Mouse (Mus musculus) cerebellum, postnatal 14 days (tissue): ENCODE results near the gene Nufip2.

Experiments used
- DNase-seq, 2 experiments: peaks; one replicate each; pipeline ENCODE4 v3.0.0; 2021; ENCODE audit warnings: mixed read lengths in 2 of 2

The Nufip2 gene

DNA sequence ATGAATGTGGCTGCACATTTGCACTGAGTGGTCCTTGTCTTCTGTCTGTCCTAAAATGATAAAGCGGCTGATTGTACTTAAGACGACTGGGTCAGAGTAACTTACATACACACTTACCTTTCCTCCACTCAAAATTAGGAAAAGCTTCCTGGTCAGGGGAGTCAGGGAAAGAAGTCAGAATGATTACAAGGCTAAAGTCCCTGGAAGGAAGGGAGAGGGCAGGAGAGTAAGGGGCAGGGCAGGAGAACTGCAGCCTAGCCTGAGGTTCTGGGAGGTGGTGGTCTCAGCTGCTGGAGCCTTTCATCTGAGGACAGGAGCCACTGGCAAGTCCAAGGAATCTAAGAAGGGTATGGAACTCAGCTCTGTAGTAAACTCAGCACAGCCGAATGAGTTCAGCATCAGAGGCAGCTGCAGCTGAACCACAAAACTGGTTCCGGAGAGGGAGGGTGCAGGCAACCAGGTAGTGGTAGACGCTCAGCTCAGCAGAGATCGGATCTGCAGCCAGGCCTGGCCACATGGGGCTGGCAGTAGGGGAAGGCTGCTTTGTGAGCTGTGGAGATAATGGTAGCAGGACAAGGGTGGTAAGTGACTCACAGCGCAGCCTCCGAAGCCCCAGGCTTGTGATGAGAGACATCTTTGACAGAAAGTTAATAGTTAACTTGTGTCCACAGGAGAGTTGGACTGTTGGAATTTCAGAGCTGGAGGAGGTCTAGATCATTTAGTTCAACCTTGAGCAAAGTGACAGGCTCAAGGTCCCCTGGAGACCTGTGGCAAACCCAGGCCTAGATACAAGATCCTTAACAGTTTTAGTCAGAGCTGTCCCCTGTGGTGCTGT, 86.1 kb downstream of the Nufip2 start:
- DNase-seq, result peak in 1 of 2 experiments; percentile 9

GRCm38 (mm10) chr11:77775701-77776400, 89.9 kb downstream of the Nufip2 start:
- DNase-seq, result no peak

DNA sequence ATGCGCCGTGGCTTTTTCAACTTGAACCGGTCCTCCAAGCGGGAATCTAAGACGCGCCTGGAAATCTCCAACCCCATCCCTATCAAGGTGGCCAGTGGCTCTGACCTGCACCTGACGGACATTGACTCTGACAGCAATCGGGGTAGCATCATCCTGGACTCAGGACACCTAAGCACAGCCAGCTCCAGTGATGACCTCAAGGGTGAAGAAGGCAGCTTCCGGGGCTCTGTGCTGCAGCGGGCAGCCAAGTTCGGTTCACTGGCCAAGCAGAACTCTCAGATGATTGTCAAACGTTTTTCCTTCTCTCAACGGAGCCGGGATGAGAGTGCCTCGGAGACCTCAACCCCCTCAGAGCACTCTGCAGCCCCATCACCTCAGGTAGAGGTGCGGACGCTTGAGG, 91.5 kb downstream of the Nufip2 start:
- DNase-seq, result no peak

GRCm38 (mm10) chr11:77777937-77778336, 92.0 kb downstream of the Nufip2 start:
- DNase-seq, result no peak

DNA sequence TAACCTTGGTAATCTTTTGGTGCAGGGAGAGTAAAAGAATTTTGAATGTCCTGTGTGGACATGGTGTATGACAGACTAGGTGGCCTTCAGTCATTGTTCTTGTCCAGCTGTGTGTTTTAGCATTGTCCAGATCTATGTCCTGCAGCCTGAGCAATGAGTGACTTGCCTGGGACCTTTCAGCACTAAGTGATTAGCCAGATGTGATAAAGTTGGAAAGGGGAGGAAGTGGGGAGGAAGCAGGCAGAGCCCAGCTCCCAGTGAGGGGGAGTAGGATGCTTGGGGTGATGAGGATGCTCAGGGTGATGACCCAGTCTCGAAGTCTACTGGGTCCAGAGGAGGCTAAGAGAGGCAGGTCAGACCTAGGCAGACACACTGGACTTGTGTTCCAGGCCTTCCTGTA, 93.3 kb downstream of the Nufip2 start:
- DNase-seq, result no peak

GRCm38 (mm10) chr11:77781088-77781487, 95.1 kb downstream of the Nufip2 start:
- DNase-seq, result peak; percentile 53 to 57

DNA sequence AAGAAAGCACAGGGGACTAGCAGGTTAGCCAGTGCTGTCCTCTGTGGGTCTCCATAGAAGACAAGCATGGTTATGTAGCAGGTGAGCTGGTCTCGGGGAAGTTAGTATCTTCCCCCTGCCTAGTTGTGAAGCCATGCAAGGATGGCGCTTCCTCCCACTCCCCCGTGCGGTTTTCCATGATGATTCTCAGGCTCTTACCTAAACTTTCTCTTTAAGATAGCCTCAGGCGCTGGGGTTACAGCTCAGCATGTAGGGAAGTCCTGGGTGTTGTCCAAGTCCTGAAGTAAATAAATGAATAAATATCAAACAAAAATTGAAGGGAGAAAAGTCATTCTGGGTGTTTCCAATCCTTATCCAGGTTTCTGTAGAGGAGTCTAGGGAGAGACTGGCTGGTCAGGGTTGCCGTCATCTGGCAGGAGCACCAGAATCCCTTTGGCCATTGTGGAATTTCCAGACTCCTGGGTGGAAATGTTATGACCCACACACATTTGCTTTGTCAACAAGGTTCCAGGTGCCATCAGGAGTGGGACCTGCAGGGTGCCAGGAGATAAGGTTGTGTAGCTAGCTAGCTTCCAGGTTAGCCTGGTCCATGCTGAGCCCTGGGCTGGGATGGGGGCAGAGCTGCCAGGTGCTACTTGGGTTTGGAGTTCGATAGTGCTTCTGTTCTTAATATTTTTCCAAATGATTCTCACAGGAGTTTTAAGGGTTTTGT, 96.3 kb downstream of the Nufip2 start:
- DNase-seq, result no peak

- DNase-seq, result peak in 1 of 2 experiments; percentile 54
These were observed 97.3 kb downstream of the Nufip2 start for GRCm38 (mm10) chr11:77783211-77783746.

GRCm38 (mm10) chr11:77783747-77784646, 98.0 kb downstream of the Nufip2 start:
- DNase-seq, result peak in 1 of 2 experiments; percentile 53

GRCm38 (mm10) chr11:77784894-77785293, 98.9 kb downstream of the Nufip2 start:
- DNase-seq, result no peak

- DNase-seq, result no peak
These were observed 99.4 kb downstream of the Nufip2 start for GRCm38 (mm10) chr11:77785396-77785767.

- peak; percentile 59 to 74 for DNase-seq
These were observed 100.0 kb downstream of the Nufip2 start for GRCm38 (mm10) chr11:77785768-77786561.

DNA sequence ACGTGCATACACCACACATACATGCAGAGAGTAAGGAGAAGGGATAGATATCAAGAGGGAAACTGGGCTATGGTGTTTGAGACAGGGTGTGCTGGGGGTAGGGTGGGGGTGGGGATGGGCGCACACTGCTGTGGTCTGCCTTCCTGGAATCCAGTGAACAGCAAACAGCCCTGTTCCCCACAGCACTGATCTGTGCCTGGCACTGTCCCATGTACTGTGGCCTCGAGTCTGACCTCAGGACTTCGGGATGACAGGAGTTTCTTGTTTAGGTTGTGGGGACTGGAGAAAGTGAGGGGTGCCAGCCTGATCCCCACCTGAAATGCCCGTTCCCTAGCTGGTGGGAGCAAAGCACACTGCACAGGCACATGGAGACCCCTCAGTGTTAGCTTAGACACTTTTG, 101.8 kb downstream of the Nufip2 start, which contains the start of gene Gm10277:
Gm10277 (minus strand) TSS at position 41 of the 400 bp plus-strand sequence.
- DNase-seq, result no peak

DNA sequence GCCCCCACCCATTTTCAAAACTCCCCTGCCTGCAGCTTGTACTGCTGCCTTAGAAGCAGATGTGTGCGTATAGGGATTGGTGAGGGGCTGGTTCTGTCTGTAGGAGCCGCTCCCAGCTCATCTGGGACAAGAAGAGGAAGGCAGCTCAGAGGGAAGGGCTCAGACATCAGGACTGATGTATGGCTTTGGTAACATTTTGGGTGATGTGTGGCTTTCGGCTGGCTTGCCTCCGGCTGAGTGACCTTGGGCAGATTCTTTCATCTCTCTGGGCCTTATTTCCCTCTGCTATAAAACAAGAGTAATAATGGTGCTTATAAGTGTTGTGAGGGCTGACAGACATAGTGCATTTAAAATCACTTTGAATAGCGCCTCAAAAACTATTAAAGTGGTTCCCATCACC, 103.6 kb downstream of the Nufip2 start:
- no peak for DNase-seq

DNA sequence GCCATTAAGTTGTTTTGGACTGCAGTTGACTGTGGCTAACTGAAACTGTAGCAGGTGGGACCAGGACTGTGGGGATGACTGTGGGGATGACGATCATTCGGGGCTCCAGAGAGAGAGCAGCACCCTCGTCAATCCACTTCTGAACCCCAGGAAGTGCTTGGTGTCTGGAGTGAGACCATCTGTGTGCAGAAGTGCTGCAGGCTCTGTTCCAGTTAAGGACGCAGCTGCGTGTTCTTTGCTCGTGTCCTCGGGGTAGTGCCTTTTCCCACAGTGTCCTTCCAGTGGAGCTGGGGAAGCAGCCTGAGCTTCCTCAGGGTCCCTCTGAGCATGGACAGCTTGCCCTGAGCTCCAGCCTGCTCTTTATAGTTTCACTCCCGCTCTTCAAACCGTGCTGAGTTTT, 104.3 kb downstream of the Nufip2 start:
- DNase-seq, result no peak

DNA sequence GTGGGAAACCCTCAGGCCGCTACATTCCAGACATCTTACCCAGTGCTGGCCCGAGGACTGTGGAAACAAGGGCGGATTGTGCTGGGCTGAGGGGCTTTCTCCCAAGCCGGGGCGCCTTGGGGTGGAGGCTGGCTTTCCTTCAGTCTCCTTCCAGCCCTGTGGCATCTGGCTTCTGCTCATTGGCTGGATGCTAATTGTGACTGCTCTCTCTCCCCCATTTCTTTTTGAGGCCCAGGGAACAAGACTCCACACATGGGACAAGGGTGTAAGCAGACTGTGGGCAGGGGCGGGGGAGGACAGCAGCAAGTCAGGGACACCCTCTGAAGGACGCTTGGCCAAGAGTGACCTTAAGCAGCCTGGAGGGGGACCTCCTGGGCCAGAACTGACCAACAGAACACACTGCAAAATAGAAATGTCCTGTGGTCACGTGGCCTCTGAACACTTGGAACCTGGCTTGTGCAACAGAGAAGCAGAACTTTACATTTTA, 105.3 kb downstream of the Nufip2 start:
- no peak for DNase-seq
